In the genomic region with DNA sequence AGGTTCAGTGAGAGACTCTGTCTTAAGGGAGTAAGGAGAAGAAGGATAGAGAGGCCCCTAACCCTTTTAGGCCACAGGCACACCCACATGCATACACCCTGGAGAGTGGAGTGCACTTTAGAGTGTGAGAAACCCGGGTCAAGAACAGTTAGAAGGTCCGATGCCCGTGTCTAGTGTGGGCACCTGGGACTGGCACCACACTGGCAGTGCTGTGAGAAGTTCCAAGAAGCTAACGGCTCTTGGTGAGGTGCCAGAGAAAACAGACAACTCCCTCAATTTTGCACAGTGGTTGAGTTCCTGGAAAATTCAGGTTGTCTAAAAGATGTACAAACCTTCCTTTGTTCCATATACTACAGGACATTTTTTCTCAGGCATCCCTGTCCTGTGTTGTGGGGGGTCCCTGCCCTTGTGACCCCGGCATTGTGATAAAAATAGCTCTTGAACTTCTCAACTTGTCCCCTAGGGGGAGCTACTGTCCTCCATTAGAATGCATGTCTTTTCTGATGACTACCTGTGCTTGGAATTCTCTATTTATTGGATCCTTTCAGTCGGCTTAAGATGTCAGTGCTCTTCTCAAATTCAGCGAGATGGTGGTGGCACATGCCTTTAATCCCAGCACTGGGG, we compare ENCODE assay signal across 1 mouse cellular context.
TF ChIP-seq lines count a peak whose summit lies in the region.

No protein-coding gene starts in this region.

TF ChIP-seq in CH12.LX, 34 proteins besides CTCF, POLR2A, EP300 and RAD21 (continued from another document):
- TF ChIP-seq MXI1 (IDR thresholded peaks at IDR 0.05; ENCODE audit: low read depth, low read length) (no peak), NELFE (IDR thresholded peaks at IDR 0.05; ENCODE audit: low read depth, low read length) (peak; percentile 29; the same call in 1 of the 2 replicates), MAX (IDR thresholded peaks at IDR 0.05; ENCODE audit: low read length) (0 out of 2 replicates have a peak, but pooled peaks have one; percentile 33), SIN3A (IDR thresholded peaks at IDR 0.05; ENCODE audit: low read length) (0 out of 2 replicates have a peak, but pooled peaks have one; percentile 52), ZC3H11A (IDR thresholded peaks at IDR 0.05; ENCODE audit: low read depth, low read length) (no peak), E2F4 (IDR thresholded peaks at IDR 0.05; ENCODE audit: insufficient replicate concordance, low read depth, low read length) (no peak), ETS1 (conservative IDR thresholded peaks at IDR 0.05; ENCODE audit: low read depth, low read length) (no peak), MAZ (IDR thresholded peaks at IDR 0.05; ENCODE audit: low read depth, low read length) (peak; percentile 54; the same call in 1 of the 2 replicates), PAX5 (IDR thresholded peaks at IDR 0.05; ENCODE audit: low read length) (no peak), TCF12 (IDR thresholded peaks at IDR 0.05; ENCODE audit: low read depth, low read length) (0 out of 2 replicates have a peak, but pooled peaks have one; percentile 24), ELF1 (IDR thresholded peaks at IDR 0.05; ENCODE audit: low read depth, low read length) (peak; percentile 15; the same call in 1 of the 2 replicates), JUN (IDR thresholded peaks at IDR 0.05; ENCODE audit: insufficient read depth, low read depth, low read length) (no peak; the same call in 1 of the 2 replicates), CHD1 (IDR thresholded peaks at IDR 0.05; ENCODE audit: low read depth, low read length) (no peak), USF2 (conservative IDR thresholded peaks at IDR 0.05; ENCODE audit: low read depth, low read length) (no peak; the same call in 1 of the 2 replicates)
